Mouse (Mus musculus) adrenal gland (tissue): Measurements from ENCODE around the gene Rbm8a.
"Not testable (repeated sequence)": the region's sequence is repeated elsewhere in the genome, so short reads cannot be mapped to it uniquely, and the experiment has no call there.

Experiments used
- intact Hi-C: fragments of 180-260 bp; cut with DNase I; formaldehyde crosslinking; loops from one replicate; pipeline ENCODE4 v1.15.1; 2025

Gene Rbm8a

DNA sequence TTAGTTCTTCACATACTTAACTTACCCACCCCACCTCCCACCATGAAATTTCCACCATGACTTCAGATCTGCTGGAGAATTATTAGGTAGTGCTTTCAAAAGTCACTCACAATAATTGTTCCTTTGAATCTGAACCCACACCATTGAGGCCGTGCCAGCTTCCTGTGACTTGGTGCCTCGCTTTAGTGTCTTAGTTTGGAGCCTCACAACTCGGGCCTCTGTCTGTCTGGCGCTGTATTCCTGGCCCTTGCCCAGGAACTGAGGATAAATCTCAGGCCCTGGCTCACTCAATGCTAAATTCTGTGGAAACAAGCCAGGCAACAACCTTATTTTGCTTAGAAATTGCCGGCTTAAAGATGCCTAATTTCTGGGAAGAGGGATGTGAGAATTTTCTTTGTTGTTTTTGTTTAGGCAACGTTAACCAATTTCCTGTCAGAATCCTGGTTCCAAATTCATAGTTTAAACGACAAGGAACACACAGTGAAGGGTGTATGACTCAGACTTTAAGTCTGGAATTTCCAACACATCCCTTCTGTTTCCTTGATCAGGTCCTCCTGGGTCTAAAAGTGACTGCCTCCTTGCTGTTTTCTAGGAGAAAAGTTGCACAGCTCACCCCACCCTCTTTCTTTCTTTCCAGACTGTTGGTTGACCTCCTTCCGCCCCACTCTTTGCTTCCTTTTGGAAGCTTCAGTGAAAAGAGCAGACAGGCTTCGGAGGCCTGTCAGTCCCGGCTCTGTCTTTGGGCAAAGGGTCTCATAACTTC is 27.6 kb upstream of the Rbm8a start:
- intact Hi-C loops, result no loop called here

DNA sequence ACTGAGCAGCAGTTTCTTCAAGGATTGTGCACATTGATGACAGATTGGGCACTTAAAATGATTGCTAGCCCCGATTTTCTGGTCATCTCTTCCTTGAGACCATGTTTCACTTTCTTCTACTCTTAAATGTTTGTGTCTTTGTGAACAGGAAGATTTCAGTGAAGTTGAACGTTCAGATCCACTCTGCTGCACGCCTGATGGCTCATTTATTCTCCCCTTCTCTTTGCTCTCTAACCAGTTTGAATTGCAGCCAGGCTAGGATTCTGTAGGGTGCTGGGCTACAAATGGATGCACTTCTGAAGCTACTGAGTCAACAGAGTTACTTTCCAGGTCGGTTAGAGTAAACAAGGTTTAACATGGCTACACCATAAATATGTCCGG is 27.0 kb upstream of the Rbm8a start:
- intact Hi-C loops, result no loop called here

DNA sequence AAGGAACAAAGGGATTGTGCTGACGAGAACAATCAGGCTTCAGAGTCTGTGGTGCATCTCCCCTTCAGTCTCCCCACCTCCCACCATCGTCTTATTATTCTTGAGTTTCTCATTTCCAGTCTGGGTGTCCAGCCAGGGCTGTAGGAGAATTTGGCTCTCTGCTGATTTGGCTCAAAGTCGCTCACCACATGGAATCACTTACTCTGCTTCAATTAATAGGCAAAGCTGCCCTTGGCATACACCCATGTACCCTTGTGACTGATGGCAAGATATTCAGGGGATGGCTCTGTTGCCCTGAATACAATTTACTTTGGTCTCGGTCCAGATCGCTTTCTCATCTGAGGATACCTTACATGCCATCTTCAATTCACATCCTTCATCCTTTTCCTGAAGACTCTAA is 26.4 kb upstream of the Rbm8a start:
- intact Hi-C loops, result no loop called here

DNA sequence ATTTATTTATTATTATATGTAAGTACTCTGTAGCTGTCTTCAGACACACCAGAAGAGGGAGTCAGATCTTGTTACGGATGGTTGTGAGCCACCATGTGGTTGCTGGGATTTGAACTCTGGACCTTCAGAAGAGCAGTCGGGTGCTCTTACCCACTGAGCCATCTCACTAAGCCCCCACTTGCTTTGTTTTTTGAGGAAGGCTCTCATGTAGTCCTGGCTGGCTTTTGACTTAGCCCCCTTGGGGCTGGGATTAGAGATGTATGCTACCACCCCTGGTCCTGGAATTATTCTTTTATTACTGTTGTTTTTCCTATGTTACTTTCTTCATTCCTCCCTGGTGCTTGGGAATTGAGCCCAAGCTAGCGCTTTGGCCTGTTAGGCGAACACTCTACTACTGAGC is 23.7 kb upstream of the Rbm8a start:
- intact Hi-C loops, result not testable (repeated sequence)

DNA sequence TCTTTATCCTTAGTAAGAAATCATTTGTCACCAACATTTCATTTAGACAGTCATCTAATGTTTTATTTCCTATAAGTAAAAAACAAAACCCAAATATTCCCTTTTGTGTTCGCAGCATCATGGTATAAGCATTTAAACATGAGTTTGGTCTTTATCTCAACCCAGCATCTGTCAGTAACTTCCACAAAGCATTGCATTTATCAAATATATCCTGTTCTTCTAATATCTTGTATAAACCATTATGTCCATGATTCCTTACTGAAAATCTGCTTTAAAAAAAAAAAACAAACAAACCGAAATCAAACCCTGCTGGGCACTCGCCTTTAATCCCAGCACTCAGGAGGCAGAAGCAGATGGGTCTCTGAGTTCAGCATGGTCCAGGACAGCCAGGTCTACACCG is 23.1 kb upstream of the Rbm8a start:
- intact Hi-C loops, result no loop called here

DNA sequence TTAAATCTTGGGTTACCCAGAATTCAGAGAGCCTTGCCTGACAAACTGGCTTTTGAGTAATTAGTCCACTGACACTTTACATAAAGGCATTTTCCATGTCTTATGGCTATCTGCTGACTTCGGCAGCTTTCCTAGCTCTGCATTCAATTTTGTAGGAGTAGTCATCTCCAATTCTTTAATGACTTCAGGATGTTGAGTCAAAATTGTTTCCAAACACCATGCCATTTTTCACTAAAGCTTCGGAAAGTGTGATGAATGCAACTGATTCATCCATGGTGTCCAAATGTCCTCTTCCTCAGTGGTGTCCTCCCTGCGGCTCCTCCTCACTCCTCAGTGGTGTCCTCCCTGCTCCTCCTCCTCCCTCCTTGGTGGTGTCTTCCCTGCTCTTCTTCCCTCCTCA is 11.8 kb upstream of the Rbm8a start:
- intact Hi-C loops, result no loop called here

DNA sequence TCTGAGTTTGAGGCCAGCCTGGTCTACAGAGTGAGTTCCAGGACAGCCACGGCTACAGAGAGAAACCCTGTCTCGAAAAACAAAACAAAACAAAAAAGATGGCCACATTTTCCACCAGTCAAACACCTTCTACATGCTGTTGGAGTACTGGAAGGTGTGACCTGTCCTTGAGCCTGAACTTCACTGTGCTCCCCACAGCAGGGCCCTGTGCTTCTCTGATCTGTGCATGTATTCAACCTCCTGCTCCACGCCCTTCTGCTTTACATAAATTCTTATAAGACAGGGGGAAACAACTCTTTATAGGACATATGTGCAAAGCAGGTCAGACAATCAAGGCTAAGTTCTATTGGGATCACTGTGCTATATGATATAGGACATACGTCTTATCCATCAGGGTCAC is 6.5 kb upstream of the Rbm8a start:
- intact Hi-C loops, result no loop called here

DNA sequence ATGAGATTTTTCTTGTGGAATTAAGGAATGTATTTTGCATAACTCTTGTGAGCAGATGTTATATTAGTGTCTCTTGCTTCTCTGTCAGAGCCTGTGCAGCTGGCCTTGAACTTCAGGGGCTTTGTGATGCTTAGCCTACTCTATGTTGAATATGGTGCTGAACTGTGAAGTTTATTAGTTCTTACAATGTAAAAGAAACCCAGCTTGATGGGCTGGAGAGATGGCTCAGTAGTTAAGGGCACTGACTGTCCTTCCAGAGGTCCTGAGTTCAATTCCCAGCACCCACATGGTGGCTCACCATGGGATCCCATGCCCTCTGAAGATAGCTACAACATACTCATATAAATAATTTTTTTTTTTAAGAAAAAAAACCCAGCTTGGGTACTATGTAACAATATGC is 2.3 kb downstream of the Rbm8a start:
- intact Hi-C loops, result no loop called here

DNA sequence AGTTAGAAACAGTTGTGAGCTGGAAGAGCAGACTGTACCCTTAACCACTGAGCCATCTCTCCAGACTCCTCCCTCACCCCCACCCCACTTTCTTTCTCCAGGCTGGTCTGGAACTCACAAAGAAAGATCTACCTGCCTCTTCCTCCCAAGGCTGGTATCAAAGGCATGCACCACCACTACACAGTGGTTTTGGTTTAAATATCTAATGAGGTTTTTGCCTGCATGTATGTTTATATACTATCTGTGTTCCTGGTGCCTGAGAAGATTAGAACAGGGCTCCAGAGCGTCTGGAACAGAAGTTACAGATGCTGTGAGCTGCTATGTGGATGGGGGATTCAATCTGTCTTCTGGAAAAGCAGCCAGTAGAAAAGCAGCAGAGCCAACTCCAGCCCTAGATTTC is 4.3 kb downstream of the Rbm8a start:
- intact Hi-C loops, result no loop called here

DNA sequence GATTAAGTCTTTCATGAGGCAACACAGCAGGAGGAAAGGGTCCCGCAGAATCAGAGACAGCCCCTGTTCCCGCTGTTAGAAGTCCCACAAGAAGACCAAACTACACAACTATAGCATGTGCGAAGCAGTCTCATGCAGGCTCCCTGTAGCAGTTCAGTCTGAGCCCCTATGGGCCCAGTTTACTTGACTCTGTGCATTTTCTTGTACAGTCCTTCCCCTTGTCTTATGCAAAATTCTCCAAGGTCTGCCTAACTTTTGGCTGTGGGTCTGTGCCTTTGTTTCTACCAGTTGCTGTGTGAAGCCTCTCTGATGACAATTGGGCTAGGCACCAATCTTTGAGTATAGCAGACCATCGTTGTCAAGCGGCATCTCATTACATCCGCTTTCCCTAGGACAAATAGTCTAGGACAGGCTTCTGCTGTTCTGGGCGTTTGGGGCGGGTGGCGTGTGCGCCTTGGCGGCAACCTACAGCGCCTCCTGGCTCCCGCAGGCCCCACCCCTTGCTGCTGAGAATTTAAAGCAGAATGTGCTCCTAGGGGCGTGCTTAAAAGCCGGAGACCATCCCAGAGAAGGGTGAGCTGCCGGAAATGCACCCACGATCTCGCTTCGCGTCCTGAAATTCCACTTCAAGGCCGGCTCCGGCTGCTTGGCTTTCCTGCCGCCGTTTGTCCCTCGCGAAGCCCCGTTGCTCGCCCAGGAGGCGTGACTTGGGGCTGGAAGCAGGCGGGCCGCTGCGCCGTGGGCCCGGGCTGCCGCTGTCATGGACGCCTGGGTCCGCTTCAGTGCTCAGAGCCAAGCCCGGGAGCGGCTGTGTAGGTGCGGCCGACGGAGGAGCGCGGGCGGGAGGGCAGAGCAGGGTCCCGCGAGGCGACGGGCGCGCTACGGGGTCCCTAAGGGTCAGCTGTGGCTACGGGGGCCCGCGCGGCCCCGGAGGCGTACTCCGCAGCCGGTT is 5.5 kb downstream of the Rbm8a start, which contains the start of the genes Pex11b and Gm42957:
TSS of gene Pex11b (plus strand) at position 449 of the 952 bp plus-strand sequence.
TSS of gene Gm42957 (plus strand) at position 547 of the 952 bp plus-strand sequence.
- intact Hi-C loops, result loop anchor here (5.0 kb wide), 1 partner anchor 38 kb away; the partner anchor contains the start of gene Ankrd34a

DNA sequence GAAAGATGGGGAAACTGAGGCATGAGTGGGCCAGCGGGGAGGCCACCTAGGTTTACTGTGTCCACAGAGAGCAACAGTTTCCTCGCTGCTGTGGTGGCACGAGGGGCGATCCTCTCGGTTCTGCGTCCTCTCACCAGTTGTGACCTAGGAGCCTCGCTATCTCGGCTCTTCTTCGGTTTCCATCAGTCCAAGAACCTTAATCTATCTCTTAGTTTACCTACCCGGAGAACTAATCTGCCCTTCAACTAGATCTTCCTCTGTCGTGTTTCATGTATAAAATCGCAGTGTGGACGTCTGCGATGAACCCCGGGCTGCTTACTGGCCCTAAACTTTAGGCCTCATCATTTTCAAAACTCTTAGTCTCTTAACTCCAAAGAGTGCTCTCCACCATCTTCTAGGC is 6.2 kb downstream of the Rbm8a start:
- intact Hi-C loops, result loop anchor here (5.0 kb wide), 1 partner anchor 39 kb away; the partner anchor contains the start of gene Ankrd34a

DNA sequence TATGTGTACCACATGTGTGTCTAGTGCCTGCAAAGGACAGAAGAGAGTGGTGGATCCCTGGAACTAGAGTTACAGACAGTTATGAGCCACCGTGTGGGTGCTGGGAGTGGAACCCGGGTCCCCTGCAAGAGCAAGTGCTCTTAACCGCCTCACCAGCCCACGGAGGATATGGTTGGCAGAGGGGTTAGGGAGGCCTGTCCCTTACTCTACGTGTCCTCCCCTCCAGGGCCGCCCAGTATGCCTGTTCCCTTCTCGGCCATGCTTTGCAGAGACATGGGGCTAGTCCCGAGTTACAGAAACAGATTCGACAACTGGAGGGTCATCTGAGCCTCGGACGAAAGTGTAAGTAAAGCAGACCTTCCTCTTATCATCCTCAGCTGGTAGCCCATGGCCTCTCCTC is 6.7 kb downstream of the Rbm8a start:
- intact Hi-C loops, result loop anchor here (5.0 kb wide), 1 partner anchor 39 kb away; the partner anchor contains the start of gene Ankrd34a

DNA sequence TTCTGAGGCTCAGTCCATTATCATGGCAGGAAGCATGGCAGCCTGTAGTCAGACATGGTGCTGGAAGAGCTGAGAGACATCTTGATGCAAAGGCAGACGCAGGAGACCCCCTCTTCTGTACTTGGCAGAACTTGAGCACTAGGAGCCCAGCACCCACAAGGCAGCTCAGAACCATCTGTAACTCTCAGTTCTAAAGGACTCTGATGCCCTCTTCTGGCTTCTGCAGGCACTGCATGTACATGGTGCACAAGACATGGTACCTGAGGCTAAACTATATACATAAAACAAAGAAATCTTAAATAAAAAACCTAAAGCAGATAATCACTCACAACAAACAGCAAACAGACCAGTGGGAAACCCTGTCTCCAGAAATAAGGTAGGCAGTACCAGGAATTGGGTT is 9.5 kb downstream of the Rbm8a start:
- intact Hi-C loops, result loop anchor here (2.0 to 5.0 kb wide), 3 partner anchors 42 to 94 kb away; partner anchors contain the start of gene Ankrd34a

DNA sequence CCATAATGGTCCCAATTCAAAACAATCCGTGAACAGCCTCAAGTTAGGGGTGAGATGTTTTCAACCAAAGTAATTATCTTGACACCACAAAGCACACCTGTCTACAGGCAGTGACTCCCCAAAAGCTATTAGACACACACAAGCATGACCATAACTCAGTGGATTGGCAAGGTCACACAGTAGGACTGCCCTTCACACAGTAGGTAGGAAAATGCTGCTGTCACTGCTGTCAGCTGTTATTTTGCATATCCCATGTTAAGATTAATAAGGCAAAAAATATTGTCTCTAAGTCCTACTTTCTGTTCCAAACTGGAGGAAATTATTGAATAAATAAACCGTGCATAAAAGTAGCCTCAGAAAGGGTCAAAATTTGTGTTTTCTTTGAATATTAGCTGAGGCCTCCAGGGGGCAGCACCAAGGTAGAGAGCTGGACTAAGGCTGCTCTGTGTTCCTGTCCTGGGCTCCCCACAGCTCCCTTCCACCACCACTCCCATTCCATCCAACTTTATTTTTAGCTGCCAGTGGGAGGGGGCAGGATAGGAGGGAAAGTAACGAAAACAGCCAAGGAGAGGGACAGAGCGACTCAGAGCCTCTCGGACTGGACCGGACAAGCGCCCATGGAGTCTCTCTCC is 15.4 kb downstream of the Rbm8a start, which contains the start of gene Itga10:
TSS of gene Itga10 (plus strand) at position 567 of the 632 bp plus-strand sequence.
- intact Hi-C loops, result loop anchor here (10.0 kb wide), 1 partner anchor 60 kb away; the partner anchor contains the start of gene Nudt17

DNA sequence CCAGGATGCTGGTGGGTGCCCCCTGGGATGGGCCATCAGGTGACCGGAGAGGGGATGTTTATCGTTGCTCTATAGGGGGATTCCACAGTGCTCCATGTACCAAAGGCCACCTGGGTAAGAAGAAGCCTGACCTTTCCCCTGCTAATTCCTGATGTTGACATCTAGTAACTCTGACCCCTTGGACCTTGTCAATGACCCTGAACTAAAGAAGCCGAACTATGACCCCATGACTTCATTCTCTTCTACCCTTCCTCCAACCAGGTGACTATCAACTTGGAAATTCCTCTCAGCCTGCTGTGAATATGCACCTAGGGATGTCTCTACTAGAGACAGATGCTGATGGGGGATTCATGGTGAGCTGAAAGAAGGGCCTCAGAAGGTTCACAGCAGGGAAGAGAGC is 17.6 kb downstream of the Rbm8a start:
- intact Hi-C loops, result loop anchor here (10.0 kb wide), 1 partner anchor 57 kb away; the partner anchor contains the start of gene Nudt17

DNA sequence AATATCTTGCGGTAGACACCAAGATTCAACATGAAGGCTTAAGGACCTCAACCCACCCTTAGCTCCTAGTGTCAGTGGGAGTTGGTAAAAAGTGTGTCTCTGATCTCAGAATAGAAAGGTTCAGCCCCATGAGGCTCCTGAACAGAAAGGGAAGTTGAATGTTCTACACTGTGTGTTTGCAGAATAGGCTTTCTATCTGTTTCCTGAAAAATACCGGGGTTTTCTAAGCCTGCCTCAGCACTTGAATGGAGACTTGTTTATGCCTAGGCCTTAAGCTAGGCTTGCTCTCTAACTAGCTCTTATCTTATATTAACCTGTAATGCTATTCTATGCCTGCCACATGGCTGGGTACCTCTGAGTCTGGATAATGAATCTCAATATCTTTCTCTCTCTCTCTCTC is 31.2 kb downstream of the Rbm8a start:
- intact Hi-C loops, result no loop called here

DNA sequence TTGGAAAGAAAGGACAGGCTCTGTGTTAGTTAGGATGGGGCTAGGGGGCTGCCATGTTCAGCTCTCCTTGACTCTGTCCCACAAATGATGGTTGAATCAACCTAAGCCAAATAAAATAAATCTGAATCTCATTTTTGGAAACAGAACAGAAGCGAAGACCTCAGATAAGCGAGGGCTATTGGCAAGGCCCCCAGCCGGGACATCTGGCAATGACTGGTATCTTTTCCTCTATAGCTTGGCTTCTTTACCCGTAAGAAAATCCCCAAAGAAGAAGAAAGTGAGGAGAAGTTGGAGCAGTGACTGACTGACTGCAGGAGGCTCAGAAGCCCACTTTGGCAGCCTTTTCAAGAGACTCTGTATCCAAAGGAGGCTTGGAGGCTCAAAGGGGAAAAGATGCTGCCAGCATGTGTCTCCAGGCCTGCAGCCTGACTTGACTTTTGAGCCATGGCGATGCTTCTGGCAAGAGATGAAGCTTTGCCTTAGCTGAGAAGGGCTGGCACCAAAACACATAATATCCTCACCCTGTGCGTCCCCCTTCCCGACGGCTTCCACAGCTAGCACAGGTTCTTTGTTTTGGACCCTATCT is 33.1 kb downstream of the Rbm8a start:
- intact Hi-C loops, result no loop called here

DNA sequence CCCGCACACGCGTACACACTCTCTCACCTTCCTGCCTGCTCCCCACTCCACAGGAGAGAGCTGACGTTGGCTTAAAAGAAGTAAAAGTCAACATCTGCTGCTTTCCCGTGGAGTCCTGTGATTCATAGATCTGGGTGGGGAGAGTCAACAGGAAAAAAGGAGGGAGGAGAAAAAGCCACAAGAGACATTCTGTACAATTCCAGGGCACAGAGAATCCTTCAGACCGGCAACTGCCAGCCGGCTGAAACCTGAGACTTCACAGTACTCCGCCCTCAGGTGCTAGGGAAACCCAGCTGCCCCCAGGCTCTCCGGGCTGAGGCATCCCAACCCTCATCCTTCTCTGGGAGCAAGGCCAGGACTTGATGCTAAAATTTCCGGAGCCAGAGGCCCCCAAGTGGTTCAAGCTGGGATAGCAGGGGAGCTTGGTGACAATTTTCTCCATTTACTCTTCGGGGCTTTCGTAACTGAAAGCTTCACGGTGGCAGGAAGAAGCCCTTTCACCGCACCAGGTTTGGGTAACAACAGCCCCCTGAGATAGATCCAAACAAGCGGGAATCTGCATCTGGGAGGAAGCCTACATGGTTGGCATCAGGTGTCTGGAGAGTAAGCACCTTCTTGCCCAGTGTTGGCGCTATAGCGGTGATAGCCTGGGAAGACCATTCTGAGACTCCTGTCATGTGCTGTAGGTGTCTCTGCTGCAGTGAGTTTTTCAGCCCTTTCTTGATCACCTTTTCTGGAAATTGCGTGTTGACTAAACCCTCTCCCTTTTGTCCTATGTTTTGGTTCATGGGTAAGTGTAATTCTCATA is 33.9 kb downstream of the Rbm8a start:
- intact Hi-C loops, result no loop called here

DNA sequence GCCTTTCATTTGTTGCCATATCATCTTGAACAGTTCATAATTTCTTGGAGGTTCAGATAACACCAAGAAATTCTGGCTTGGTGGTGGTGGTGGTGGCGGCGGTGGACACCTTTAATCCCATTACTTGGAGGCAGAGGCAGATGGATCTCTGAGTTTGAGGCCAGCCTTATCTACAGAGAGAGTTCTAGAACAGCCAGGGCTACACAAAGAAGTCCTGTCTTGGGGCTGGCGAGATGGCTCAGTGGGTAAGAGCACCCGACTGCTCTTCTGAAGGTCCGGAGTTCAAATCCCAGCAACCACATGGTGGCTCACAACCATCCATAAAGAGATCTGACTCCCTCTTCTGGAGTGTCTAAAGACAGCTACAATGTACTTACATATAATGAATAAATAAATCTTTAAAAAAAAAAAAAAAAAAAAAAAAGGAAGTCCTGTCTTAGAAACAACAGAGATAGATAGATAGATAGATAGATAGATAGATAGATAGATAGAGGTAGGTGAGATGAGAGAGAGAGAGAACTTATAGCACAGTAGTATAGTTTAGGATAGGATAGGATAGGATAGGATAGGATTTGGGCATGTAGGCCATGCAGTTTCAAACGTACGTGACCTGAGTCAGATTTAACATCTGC is 36.1 kb downstream of the Rbm8a start:
- intact Hi-C loops, result loop anchor here (2.0 kb wide), 1 partner anchor 37 kb away; no protein-coding TSS in a partner anchor
